Mouse (Mus musculus) heart, embryonic 15.5 days (tissue): ENCODE measurements around the gene Apbb2. TPM values are rescaled to one million over a fixed set of nuclear protein-coding genes. Genes with fewer than 3 reads are reported as not detected.
A peak's percentile ranks its signal among the peaks of the same experiment; 100 is the strongest.

Source experiments
- ATAC-seq: fragments of 200-750 bp; cut with Nextera tagmentation; replicated peaks from 2 replicates; pipeline ENCODE4 v1.8.0; 2017; ENCODE audit warnings: low read depth, moderate TSS enrichment; ENCODE audit not compliant: insufficient number of reproducible peaks, insufficient read depth, low FRiP score
- H3K27ac ChIP-seq: fragments of 300-500 bp; sonication (generic); 2 replicates; pipeline ENCODE4 v1.5.1; 2015; ENCODE audit warnings: mild to moderate bottlenecking, inconsistent platforms
- H3K27me3 ChIP-seq: fragments of 300-500 bp; sonication (generic); 2 replicates; pipeline ENCODE4 v1.6.1; 2015; ENCODE audit warnings: inconsistent platforms
- H3K36me3 ChIP-seq: fragments of 300-500 bp; sonication (generic); 2 replicates; pipeline ENCODE4 v1.6.1; 2015; ENCODE audit warnings: mild to moderate bottlenecking, inconsistent platforms
- H3K4me1 ChIP-seq: fragments of 300-500 bp; sonication (generic); replicated peaks from 2 replicates; pipeline ENCODE4 v1.6.1; 2015; ENCODE audit warnings: inconsistent platforms
- H3K4me2 ChIP-seq: fragments of 300-500 bp; sonication (generic); 2 replicates; pipeline ENCODE4 v1.6.1; 2015; ENCODE audit warnings: inconsistent platforms, mild to moderate bottlenecking, moderate library complexity
- H3K4me3 ChIP-seq: fragments of 300-500 bp; sonication (generic); 2 replicates; pipeline ENCODE4 v1.5.1; 2015; ENCODE audit warnings: mild to moderate bottlenecking, inconsistent platforms
- H3K9ac ChIP-seq: fragments of 300-500 bp; sonication (generic); 2 replicates; pipeline ENCODE4 v1.6.1; 2015; ENCODE audit warnings: mild to moderate bottlenecking, inconsistent platforms
- H3K9me3 ChIP-seq: fragments of 300-500 bp; sonication (generic); replicated peaks from 2 replicates; pipeline ENCODE4 v1.6.1; 2016; ENCODE audit warnings: inconsistent platforms
- WGBS: fragments of 180-500 bp; shearing (Covaris S2); methylation state at CpG from one replicate; pipeline ENCODE4 v1.1.7; 2015; ENCODE audit warnings: mixed read lengths; 5-methylcytosine and 5-hydroxymethylcytosine counted together
- polyA plus RNA-seq: library from polyadenylated mRNA; unstranded; fragments of >200 nt; fragmentation: Nextera tagmentation; extraction: Ambion mirVana; gene quantifications from 2 replicates; pipeline ENCODE4 v1.2.1, GENCODE M21; 2015

The Apbb2 gene
- polyA plus RNA-seq, 1 experiment from 2014 or later = 32.6 TPM

DNA sequence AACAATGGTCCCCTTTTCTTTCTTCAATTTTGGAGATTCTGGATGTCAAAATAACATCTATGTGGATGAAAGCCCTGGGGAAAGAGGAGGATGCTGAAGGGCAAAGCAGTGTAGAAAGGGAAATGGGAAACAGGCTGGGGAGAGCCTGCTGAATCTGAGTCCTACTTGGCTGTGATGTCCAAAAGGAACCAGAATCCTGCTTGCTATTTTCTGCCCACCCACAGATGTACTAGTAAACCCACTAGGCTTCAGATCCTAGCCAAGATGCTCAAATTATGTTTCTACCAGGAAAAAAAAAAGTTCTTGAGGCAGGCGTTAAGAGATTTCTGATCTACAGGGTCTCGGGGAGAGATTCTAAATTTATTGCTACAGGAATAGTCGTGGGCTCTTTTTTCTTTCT lies 205.8 kb downstream of the Apbb2 start:
- 71% methylated on average over 3 of the region's 3 CpGs for WGBS
- Histone ChIP-seq H3K27me3 (no peaks in the 10 kb centered on the region), H3K9ac (no peak overlapping the region), H3K4me2 (no peak overlapping the region), H3K4me1 (peaks cover 5% of the 10 kb centered on the region), H3K36me3 (no peaks in the 10 kb centered on the region), H3K9me3 (no peaks in the 10 kb centered on the region), H3K27ac (no peak overlapping the region), H3K4me3 (no peak overlapping the region)
- ATAC-seq = no peak

GRCm38 (mm10) chr5:66408546-66408945 lies 210.0 kb downstream of the Apbb2 start:
- Histone ChIP-seq H3K27me3 (no peaks in the 10 kb centered on the region), H3K9me3 (no peaks in the 10 kb centered on the region), H3K4me3 (no peak overlapping the region), H3K9ac (no peak overlapping the region), H3K27ac (no peak overlapping the region), H3K4me1 (peaks cover 20% of the 10 kb centered on the region), H3K36me3 (no peaks in the 10 kb centered on the region), H3K4me2 (no peak overlapping the region)
- 78% methylated on average over 5 of the region's 5 CpGs for WGBS
- no peak for ATAC-seq

- Histone ChIP-seq H3K9me3 (no peaks in the 10 kb centered on the region), H3K4me2 (no peak overlapping the region), H3K27me3 (no peaks in the 10 kb centered on the region), H3K4me3 (no peak overlapping the region), H3K4me1 (peaks cover 20% of the 10 kb centered on the region), H3K36me3 (no peaks in the 10 kb centered on the region), H3K27ac (no peak overlapping the region), H3K9ac (no peak overlapping the region)
- no peak for ATAC-seq
- 41% methylated on average over 3 of the region's 5 CpGs for WGBS
Measured at GRCm38 (mm10) chr5:66407948-66408347, 210.6 kb downstream of the Apbb2 start.

GRCm38 (mm10) chr5:66406431-66406830 lies 212.2 kb downstream of the Apbb2 start:
- Histone ChIP-seq H3K36me3 (no peaks in the 10 kb centered on the region), H3K27ac (peak overlapping the region; percentile 71; the same call in 1 of the 2 replicates)

GRCm38 (mm10) chr5:66405731-66406399 lies 212.7 kb downstream of the Apbb2 start:
- H3K27me3 ChIP-seq = no peaks in the 10 kb centered on the region
- H3K27ac ChIP-seq = peak overlapping the region; percentile 71
- H3K9me3 ChIP-seq = no peaks in the 10 kb centered on the region
- no peak overlapping the region for H3K9ac ChIP-seq
- H3K4me3 ChIP-seq = no peak overlapping the region
- 35% methylated on average over 12 of the region's 12 CpGs for WGBS
- peaks cover 20% of the 10 kb centered on the region for H3K4me1 ChIP-seq
- H3K4me2 ChIP-seq = peak overlapping the region; percentile 50
- ATAC-seq = peak; percentile 43; the same call in 1 of the 2 replicates
- no peaks in the 10 kb centered on the region for H3K36me3 ChIP-seq

More at GRCm38 (mm10) chr5:66406431-66406830, 212.2 kb downstream of the Apbb2 start:
- H3K27me3 ChIP-seq = no peaks in the 10 kb centered on the region
- H3K9ac ChIP-seq = no peak overlapping the region
- no peak for ATAC-seq
- H3K4me1 ChIP-seq = peaks cover 20% of the 10 kb centered on the region
- H3K4me3 ChIP-seq = no peak overlapping the region
- no peaks in the 10 kb centered on the region for H3K9me3 ChIP-seq
- 86% methylated on average over 7 of the region's 7 CpGs for WGBS
- no peak overlapping the region for H3K4me2 ChIP-seq

DNA sequence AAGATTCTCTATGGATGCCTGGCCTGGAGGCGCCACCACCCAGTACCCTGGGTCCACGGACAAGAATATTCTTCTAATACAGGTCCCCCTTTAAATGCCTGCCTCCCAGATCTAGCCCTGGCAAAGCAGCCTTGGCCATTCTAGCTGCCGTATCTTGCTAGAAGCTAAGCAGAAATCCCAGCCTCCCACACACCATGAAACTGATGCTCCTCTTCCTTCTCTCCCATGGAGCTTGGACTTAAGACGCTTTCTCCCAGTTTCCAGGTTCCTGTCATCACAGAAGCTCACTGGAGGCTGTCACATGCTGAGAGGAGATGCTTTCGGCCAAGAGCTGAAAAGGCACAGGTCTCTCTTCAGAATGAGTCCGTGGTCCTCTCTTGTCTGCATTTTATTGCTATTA lies 213.3 kb downstream of the Apbb2 start:
- Histone ChIP-seq H3K27me3 (no peaks in the 10 kb centered on the region), H3K27ac (peak overlapping the region; percentile 71), H3K9me3 (no peaks in the 10 kb centered on the region), H3K4me3 (no peak overlapping the region), H3K9ac (no peak overlapping the region), H3K36me3 (no peaks in the 10 kb centered on the region), H3K4me1 (peaks cover 20% of the 10 kb centered on the region), H3K4me2 (peak overlapping the region; percentile 50; the same call in 1 of the 2 replicates)
- no peak for ATAC-seq
- 67% methylated on average over 6 of the region's 6 CpGs for WGBS

DNA sequence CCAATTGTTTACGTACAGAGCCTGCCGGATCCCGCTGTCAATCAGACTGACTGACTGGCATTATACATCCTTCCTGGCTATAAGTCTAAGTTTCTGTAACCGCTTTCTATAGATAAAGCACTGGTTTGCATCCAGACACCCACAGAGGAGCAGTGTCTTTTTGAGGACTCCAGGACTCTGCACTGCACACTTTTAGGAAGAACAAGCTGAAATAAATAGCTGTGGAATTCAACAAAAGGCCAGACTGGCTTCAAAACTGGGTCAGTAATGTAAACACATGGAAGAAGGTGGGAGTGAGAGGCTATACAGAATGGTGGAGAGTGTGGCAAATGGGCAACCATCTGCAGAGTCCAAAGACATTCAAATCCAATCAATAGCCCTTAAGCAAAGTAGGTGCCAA lies 218.0 kb downstream of the Apbb2 start:
- no peak overlapping the region for H3K9ac ChIP-seq
- no peak for ATAC-seq
- H3K36me3 ChIP-seq = no peaks in the 10 kb centered on the region
- H3K9me3 ChIP-seq = no peaks in the 10 kb centered on the region
- H3K27me3 ChIP-seq = no peaks in the 10 kb centered on the region
- peaks cover 28% of the 10 kb centered on the region for H3K4me1 ChIP-seq
- no peak overlapping the region for H3K27ac ChIP-seq
- no peak overlapping the region for H3K4me2 ChIP-seq
- WGBS = 87% methylated on average over 4 of the region's 4 CpGs
- H3K4me3 ChIP-seq = no peak overlapping the region

GRCm38 (mm10) chr5:66399264-66399620 lies 219.3 kb downstream of the Apbb2 start:
- Histone ChIP-seq H3K4me3 (no peak overlapping the region), H3K9ac (no peak overlapping the region), H3K36me3 (no peaks in the 10 kb centered on the region), H3K27me3 (no peaks in the 10 kb centered on the region), H3K4me1 (peaks cover 24% of the 10 kb centered on the region), H3K27ac (no peak overlapping the region), H3K9me3 (no peaks in the 10 kb centered on the region), H3K4me2 (no peak overlapping the region)
- no peak for ATAC-seq
- WGBS = 53% methylated on average over 2 of the region's 2 CpGs

- peak overlapping the region; percentile 48; the same call in 1 of the 2 replicates for H3K27ac ChIP-seq
- no peak overlapping the region for H3K9ac ChIP-seq
- WGBS = 73% methylated on average over 5 of the region's 5 CpGs
- H3K4me3 ChIP-seq = no peak overlapping the region
- no peaks in the 10 kb centered on the region for H3K9me3 ChIP-seq
- no peaks in the 10 kb centered on the region for H3K27me3 ChIP-seq
- no peak; the same call in 1 of the 2 replicates for ATAC-seq
- no peak overlapping the region for H3K4me2 ChIP-seq
- no peaks in the 10 kb centered on the region for H3K36me3 ChIP-seq
- peaks cover 24% of the 10 kb centered on the region for H3K4me1 ChIP-seq
Measured at GRCm38 (mm10) chr5:66398530-66399263, 219.9 kb downstream of the Apbb2 start.

GRCm38 (mm10) chr5:66393767-66394446 lies 224.7 kb downstream of the Apbb2 start:
- H3K4me3 ChIP-seq = no peak overlapping the region
- H3K36me3 ChIP-seq = peaks cover 2% of the 10 kb centered on the region; the same call in 1 of the 2 replicates
- no peaks in the 10 kb centered on the region for H3K9me3 ChIP-seq
- H3K4me2 ChIP-seq = no peak overlapping the region
- ATAC-seq = no peak
- H3K27me3 ChIP-seq = no peaks in the 10 kb centered on the region
- WGBS = 77% methylated on average over 10 of the region's 10 CpGs
- H3K27ac ChIP-seq = no peak overlapping the region
- H3K4me1 ChIP-seq = peaks cover 16% of the 10 kb centered on the region
- no peak overlapping the region for H3K9ac ChIP-seq

GRCm38 (mm10) chr5:66392861-66393529 lies 225.6 kb downstream of the Apbb2 start:
- no peak overlapping the region for H3K9ac ChIP-seq
- WGBS = 64% methylated on average over 18 of the region's 18 CpGs
- ATAC-seq = no peak

More at GRCm38 (mm10) chr5:66392861-66393529, 225.6 kb downstream of the Apbb2 start:
- H3K4me3 ChIP-seq = no peak overlapping the region
- H3K27ac ChIP-seq = no peak overlapping the region
- no peaks in the 10 kb centered on the region for H3K27me3 ChIP-seq
- peaks cover 2% of the 10 kb centered on the region; the same call in 1 of the 2 replicates for H3K36me3 ChIP-seq
- no peak overlapping the region for H3K4me2 ChIP-seq
- H3K9me3 ChIP-seq = no peaks in the 10 kb centered on the region
- H3K4me1 ChIP-seq = peaks cover 7% of the 10 kb centered on the region
